ENCODE assay signal across 1 mouse cellular context in the genomic region with DNA sequence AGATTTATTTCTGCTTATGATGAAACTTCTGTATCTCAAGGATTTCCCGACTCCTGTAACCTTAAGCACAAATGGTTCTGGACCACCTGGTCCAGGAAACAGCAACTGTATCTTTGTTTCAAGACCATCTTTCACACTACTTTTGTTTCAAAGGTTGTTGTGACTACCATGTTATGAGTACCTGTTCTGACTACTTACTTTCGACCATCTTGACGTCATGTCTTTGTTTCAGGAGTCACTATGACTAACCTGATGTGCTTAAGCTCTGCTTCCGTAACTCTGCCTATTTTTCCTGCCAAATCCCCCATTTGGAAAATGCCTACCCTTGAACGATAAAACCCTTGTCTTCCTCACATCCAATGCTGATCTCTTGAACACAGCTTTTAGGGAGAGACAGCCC.
TF ChIP-seq lines count a peak whose summit lies in the region.

No protein-coding gene starts in this region.

TF ChIP-seq in CH12.LX, 34 proteins besides CTCF, POLR2A, EP300 and RAD21 (continued from another document):
- no peak for TF ChIP-seq CHD1 (IDR thresholded peaks at IDR 0.05; ENCODE audit: low read depth, low read length)
